Comparison of ENCODE assay signal across 12 mouse cellular contexts in the genomic region with DNA sequence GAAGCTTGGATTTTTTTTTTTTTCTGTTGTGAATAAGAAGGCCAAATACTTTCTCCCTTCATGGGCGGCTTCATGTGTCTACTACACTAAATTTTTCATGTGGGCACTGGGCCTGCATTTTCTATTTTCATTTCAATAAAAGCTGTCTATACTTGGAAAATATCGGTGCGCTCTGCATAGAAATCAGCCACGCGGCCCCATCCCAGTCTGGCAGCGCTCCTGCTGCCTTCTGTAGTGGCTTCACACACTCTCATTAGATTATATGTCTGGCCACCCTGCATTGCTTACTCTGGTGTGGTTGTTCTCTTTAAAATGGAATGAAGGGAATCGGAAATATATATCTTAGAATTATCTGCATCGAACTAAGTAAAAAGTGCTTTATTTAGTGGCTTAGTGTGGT.
A peak's percentile ranks its signal among the peaks of the same experiment; 100 is the strongest.
DNase-seq lines count a peak whose midpoint lies in the region; ATAC-seq lines count a peak whose summit lies in the region.
"Had no signal": no experiment of that assay in that cellular context is flagged by ENCODE, and none has a peak within 500 bp of the region (broad histone marks: within the 10 kb centered on the region; RNA-seq: fewer than 3 reads in every experiment).

No protein-coding gene starts in this region.

- no peaks in the 10 kb centered on the region for H3K27me3 ChIP-seq in limb, embryonic 15.5 days
- no peaks in the 10 kb centered on the region for H3K27me3 ChIP-seq in limb, embryonic 10.5 days (ENCODE audit: low read depth, poor library complexity, severe bottlenecking)
- H3K27me3 ChIP-seq: liver, embryonic 12.5 days; megakaryocyte, embryonic 14.5 days had no signal

- H3K36me3 ChIP-seq in limb, embryonic 15.5 days, result no peaks in the 10 kb centered on the region
- H3K36me3 ChIP-seq in limb, embryonic 10.5 days, result no peaks in the 10 kb centered on the region
- H3K36me3 ChIP-seq: liver, embryonic 12.5 days had no signal

- H3K4me3 ChIP-seq in limb, embryonic 15.5 days, result no peak overlapping the region
- no peak overlapping the region for H3K4me3 ChIP-seq in limb, embryonic 10.5 days
- H3K4me3 ChIP-seq: liver, embryonic 12.5 days; megakaryocyte, embryonic 14.5 days had no signal

- ATAC-seq in limb, embryonic 15.5 days (ENCODE audit: insufficient number of reproducible peaks, low FRiP score, low TSS enrichment, low read depth), result no peak
- ATAC-seq: liver, embryonic 12.5 days had no signal

- DNase-seq in cerebellum, postnatal 25 days, result peak; percentile 14 to 18
- DNase-seq in cerebellum, adult 9-10 months, result no peak
- no peak for DNase-seq in limb, embryonic 10.5 days (ENCODE audit: low spot score)
- peak; percentile 33 to 66 for DNase-seq in layer of hippocampus, adult 18-20 months (ENCODE audit: low spot score in 2 of 2)
- DNase-seq in right cerebral cortex, postnatal 10 days (ENCODE audit: low spot score in 2 of 2), result peak; percentile 78 to 83
- DNase-seq in Muller cell, postnatal 12 days (ENCODE audit: inconsistent ontology term), result no peak
- DNase-seq in gastrocnemius, postnatal 25 days, result no peak
- DNase-seq: adrenal gland, adult 2 months; heart, postnatal 14 days had no signal

- H3K4me1 ChIP-seq in limb, embryonic 15.5 days, result peaks cover 7% of the 10 kb centered on the region; the same call in 1 of the 2 replicates
- H3K4me1 ChIP-seq in limb, embryonic 10.5 days, result peaks cover 23% of the 10 kb centered on the region
- H3K4me1 ChIP-seq: liver, embryonic 12.5 days; megakaryocyte, embryonic 14.5 days had no signal

- 65% methylated on average over 8 of the region's 8 CpGs for WGBS in limb, embryonic 15.5 days
- 89% methylated on average over 8 of the region's 8 CpGs for WGBS in limb, embryonic 10.5 days

- H3K9ac ChIP-seq in limb, embryonic 15.5 days, result no peak overlapping the region
- H3K9ac ChIP-seq: liver, embryonic 12.5 days had no signal

- no peak overlapping the region for H3K4me2 ChIP-seq in limb, embryonic 15.5 days
- H3K4me2 ChIP-seq: liver, embryonic 12.5 days had no signal

- H3K27ac ChIP-seq in limb, embryonic 15.5 days, result 0 out of 2 replicates have a peak overlapping the region, but pooled peaks have one; percentile 0
- H3K27ac ChIP-seq in limb, embryonic 10.5 days, result no peak overlapping the region
- H3K27ac ChIP-seq: liver, embryonic 12.5 days had no signal

- H3K9me3 ChIP-seq in limb, embryonic 15.5 days, result no peaks in the 10 kb centered on the region
- H3K9me3 ChIP-seq in limb, embryonic 10.5 days (replicated peaks), result no peaks in the 10 kb centered on the region
- H3K9me3 ChIP-seq: liver, embryonic 12.5 days; megakaryocyte, embryonic 14.5 days had no signal

Comparison
In these comparisons a context has a peak if more than half of its experiments do, and no peak if none do; other contexts are left out.
1. DNase-seq: peak in cerebellum, postnatal 25 days (2 of 2), layer of hippocampus, adult 18-20 months (2 of 2) and right cerebral cortex, postnatal 10 days (2 of 2); none in cerebellum, adult 9-10 months (single experiment), limb, embryonic 10.5 days (single experiment), Muller cell, postnatal 12 days (single experiment) and gastrocnemius, postnatal 25 days (single experiment).